Mouse (Mus musculus) spleen, adult 2 months (tissue): ENCODE results near the gene Pml.

ENCODE experiments used
- CTCF ChIP-seq: fragments of 200-500 bp; IDR thresholded peaks from 2 replicates; pipeline ENCODE4 v1.5.1; 2011; ENCODE audit warnings: mild to moderate bottlenecking, inconsistent platforms; ENCODE audit not compliant: insufficient read depth, insufficient read length, insufficient replicate concordance; ENCODE audit errors: extremely low read depth
- POLR2A ChIP-seq: fragments of 200-500 bp; IDR thresholded peaks from 2 replicates; pipeline ENCODE4 v1.6.1; 2011; ENCODE audit warnings: low read depth, low read length, inconsistent platforms

- no peak for TF ChIP-seq CTCF
- TF ChIP-seq POLR2A: no peak
Observed at GRCm38 (mm10) chr9:58243696-58244095, 5.9 kb downstream of the Pml start.
